Mouse (Mus musculus): ENCODE data around the gene Pmepa1. TPM values are rescaled to one million over a fixed set of nuclear protein-coding genes. Genes with fewer than 3 reads are reported as not detected.

Pmepa1 gene
- total and polyA plus RNA-seq, 2 experiments: 0.28 to 1.8 TPM

- WGBS: 36% methylated on average over 3 of the region's 3 CpGs
- Histone ChIP-seq H3K27me3 (ENCODE audit: control insufficient read depth, insufficient read depth, low read length) (no peaks in the 10 kb centered on the region), H3K27ac (replicated peaks; ENCODE audit: insufficient read depth, low read depth, low read length) (no peak overlapping the region), H3K4me1 (ENCODE audit: control insufficient read depth, insufficient read depth, low read length) (no peaks in the 10 kb centered on the region), H3K4me3 (ENCODE audit: insufficient read depth, low read depth, low read length) (no peak overlapping the region), H3K9ac (ENCODE audit: low read depth, low read length) (no peak overlapping the region), H3K36me3 (ENCODE audit: control insufficient read depth, insufficient read depth, low read length) (no peaks in the 10 kb centered on the region), H3K79me2 (ENCODE audit: control insufficient read depth, insufficient read depth, low read length) (no peaks in the 10 kb centered on the region)
- TF ChIP-seq POLR2A (IDR thresholded peaks at IDR 0.05; ENCODE audit: extremely low read depth, insufficient read depth, low read length): no peak
- TF ChIP-seq CTCF (IDR thresholded peaks at IDR 0.05; ENCODE audit: low read depth, low read length): no peak
- no peak for DNase-seq (ENCODE audit: extremely low read depth, low read depth, low spot score)
Measured at GRCm38 (mm10) chr2:173244108-173244507, 32.2 kb downstream of the Pmepa1 start.

GRCm38 (mm10) chr2:173243616-173244015, 32.7 kb downstream of the Pmepa1 start:
- 85% methylated on average over 9 of the region's 9 CpGs for WGBS
- no peak overlapping the region for H3K9ac ChIP-seq (ENCODE audit: low read depth, low read length)
- H3K27ac ChIP-seq (replicated peaks; ENCODE audit: insufficient read depth, low read depth, low read length): no peak overlapping the region
- no peaks in the 10 kb centered on the region for H3K4me1 ChIP-seq (ENCODE audit: control insufficient read depth, insufficient read depth, low read length)
- TF ChIP-seq CTCF (IDR thresholded peaks at IDR 0.05; ENCODE audit: low read depth, low read length) (no peak), POLR2A (IDR thresholded peaks at IDR 0.05; ENCODE audit: extremely low read depth, insufficient read depth, low read length) (no peak)
- H3K27me3 ChIP-seq (ENCODE audit: control insufficient read depth, insufficient read depth, low read length): no peaks in the 10 kb centered on the region
- DNase-seq (ENCODE audit: extremely low read depth, low read depth, low spot score): no peak
- H3K4me3 ChIP-seq (ENCODE audit: insufficient read depth, low read depth, low read length): no peak overlapping the region
- H3K36me3 ChIP-seq (ENCODE audit: control insufficient read depth, insufficient read depth, low read length): no peaks in the 10 kb centered on the region
- H3K79me2 ChIP-seq (ENCODE audit: control insufficient read depth, insufficient read depth, low read length): no peaks in the 10 kb centered on the region

GRCm38 (mm10) chr2:173242874-173243273, 33.5 kb downstream of the Pmepa1 start:
- Histone ChIP-seq H3K27me3 (ENCODE audit: control insufficient read depth, insufficient read depth, low read length) (no peaks in the 10 kb centered on the region), H3K4me1 (ENCODE audit: control insufficient read depth, insufficient read depth, low read length) (no peaks in the 10 kb centered on the region), H3K36me3 (ENCODE audit: control insufficient read depth, insufficient read depth, low read length) (no peaks in the 10 kb centered on the region), H3K9ac (ENCODE audit: low read depth, low read length) (no peak overlapping the region), H3K4me3 (ENCODE audit: insufficient read depth, low read depth, low read length) (no peak overlapping the region), H3K27ac (replicated peaks; ENCODE audit: insufficient read depth, low read depth, low read length) (no peak overlapping the region), H3K79me2 (ENCODE audit: control insufficient read depth, insufficient read depth, low read length) (no peaks in the 10 kb centered on the region)
- TF ChIP-seq POLR2A (IDR thresholded peaks at IDR 0.05; ENCODE audit: extremely low read depth, insufficient read depth, low read length): no peak
- TF ChIP-seq CTCF (IDR thresholded peaks at IDR 0.05; ENCODE audit: low read depth, low read length): no peak
- no peak for DNase-seq (ENCODE audit: extremely low read depth, low read depth, low spot score)
- 48% methylated on average over 12 of the region's 12 CpGs for WGBS

- no peaks in the 10 kb centered on the region for H3K27me3 ChIP-seq (ENCODE audit: control insufficient read depth, insufficient read depth, low read length)
- H3K36me3 ChIP-seq (ENCODE audit: control insufficient read depth, insufficient read depth, low read length): no peaks in the 10 kb centered on the region
- 80% methylated on average over 9 of the region's 9 CpGs for WGBS
- no peak overlapping the region for H3K9ac ChIP-seq (ENCODE audit: low read depth, low read length)
- H3K4me1 ChIP-seq (ENCODE audit: control insufficient read depth, insufficient read depth, low read length): no peaks in the 10 kb centered on the region
- H3K27ac ChIP-seq (replicated peaks; ENCODE audit: insufficient read depth, low read depth, low read length): no peak overlapping the region
- DNase-seq (ENCODE audit: extremely low read depth, low read depth, low spot score): no peak
- no peak for TF ChIP-seq POLR2A (IDR thresholded peaks at IDR 0.05; ENCODE audit: extremely low read depth, insufficient read depth, low read length)
- TF ChIP-seq CTCF (IDR thresholded peaks at IDR 0.05; ENCODE audit: low read depth, low read length): no peak
- no peak overlapping the region for H3K4me3 ChIP-seq (ENCODE audit: insufficient read depth, low read depth, low read length)
- H3K79me2 ChIP-seq (ENCODE audit: control insufficient read depth, insufficient read depth, low read length): no peaks in the 10 kb centered on the region
Measured at GRCm38 (mm10) chr2:173240738-173241137, 35.6 kb downstream of the Pmepa1 start.

GRCm38 (mm10) chr2:173238522-173238921, 37.8 kb downstream of the Pmepa1 start:
- Histone ChIP-seq H3K4me3 (ENCODE audit: insufficient read depth, low read depth, low read length) (no peak overlapping the region), H3K79me2 (ENCODE audit: control insufficient read depth, insufficient read depth, low read length) (no peaks in the 10 kb centered on the region), H3K27ac (replicated peaks; ENCODE audit: insufficient read depth, low read depth, low read length) (no peak overlapping the region), H3K36me3 (ENCODE audit: control insufficient read depth, insufficient read depth, low read length) (no peaks in the 10 kb centered on the region), H3K9ac (ENCODE audit: low read depth, low read length) (no peak overlapping the region), H3K27me3 (ENCODE audit: control insufficient read depth, insufficient read depth, low read length) (no peaks in the 10 kb centered on the region), H3K4me1 (ENCODE audit: control insufficient read depth, insufficient read depth, low read length) (no peaks in the 10 kb centered on the region)
- no peak for DNase-seq (ENCODE audit: extremely low read depth, low read depth, low spot score)
- TF ChIP-seq POLR2A (IDR thresholded peaks at IDR 0.05; ENCODE audit: extremely low read depth, insufficient read depth, low read length) (no peak), CTCF (IDR thresholded peaks at IDR 0.05; ENCODE audit: low read depth, low read length) (no peak)
- 47% methylated on average over 14 of the region's 14 CpGs for WGBS

- WGBS: 75% methylated on average over 8 of the region's 8 CpGs
- Histone ChIP-seq H3K79me2 (ENCODE audit: control insufficient read depth, insufficient read depth, low read length) (no peaks in the 10 kb centered on the region), H3K36me3 (ENCODE audit: control insufficient read depth, insufficient read depth, low read length) (no peaks in the 10 kb centered on the region), H3K4me1 (ENCODE audit: control insufficient read depth, insufficient read depth, low read length) (no peaks in the 10 kb centered on the region), H3K9ac (ENCODE audit: low read depth, low read length) (no peak overlapping the region), H3K4me3 (ENCODE audit: insufficient read depth, low read depth, low read length) (no peak overlapping the region), H3K27me3 (ENCODE audit: control insufficient read depth, insufficient read depth, low read length) (no peaks in the 10 kb centered on the region), H3K27ac (replicated peaks; ENCODE audit: insufficient read depth, low read depth, low read length) (no peak overlapping the region)
- no peak for DNase-seq (ENCODE audit: extremely low read depth, low read depth, low spot score)
- TF ChIP-seq CTCF (IDR thresholded peaks at IDR 0.05; ENCODE audit: low read depth, low read length) (no peak), POLR2A (IDR thresholded peaks at IDR 0.05; ENCODE audit: extremely low read depth, insufficient read depth, low read length) (no peak)
Measured at GRCm38 (mm10) chr2:173235435-173236332, 40.6 kb downstream of the Pmepa1 start.

Data from liver, adult 2 months (tissue).